Mouse (Mus musculus) ovary, postnatal 10 days (tissue): ENCODE measurements around the gene 1110057P08Rik.
"Not testable (repeated sequence)": the region's sequence is repeated elsewhere in the genome, so short reads cannot be mapped to it uniquely, and the experiment has no call there.

Experiments
- DNase-seq: peaks from one replicate; pipeline ENCODE4 v3.0.0; 2022; ENCODE audit warnings: low spot score

The 1110057P08Rik gene

GRCm38 (mm10) chr16:89174435-89174834 is at the start of gene 1110057P08Rik:
1110057P08Rik (plus strand) TSS chr16:89174735.
- DNase-seq = no peak

- DNase-seq = no peak
Observed at GRCm38 (mm10) chr16:89140551-89140950, 34.0 kb upstream of the 1110057P08Rik start, which contains the start of gene Gm6358. Gm6358 (plus strand) TSS chr16:89140851.

- DNase-seq = no peak
Observed at GRCm38 (mm10) chr16:89150786-89151185, 23.7 kb upstream of the 1110057P08Rik start, which contains the start of gene Gm10061. Gm10061 (plus strand) TSS chr16:89151086.

GRCm38 (mm10) chr16:89157652-89158051 is 16.9 kb upstream of the 1110057P08Rik start, which contains the start of gene Gm9789:
Gm9789 (plus strand) TSS chr16:89157952.
- no peak for DNase-seq

- not testable (repeated sequence) for DNase-seq
Observed at GRCm38 (mm10) chr16:89169190-89169589, 5.3 kb upstream of the 1110057P08Rik start, which contains the start of gene Gm7735. Gm7735 (plus strand) TSS chr16:89169490.

GRCm38 (mm10) chr16:89188621-89189020 is 14.1 kb downstream of the 1110057P08Rik start:
- no peak for DNase-seq

GRCm38 (mm10) chr16:89205561-89205960 is 31.0 kb downstream of the 1110057P08Rik start, which contains the start of gene Krtap20-2:
Krtap20-2 (plus strand) TSS chr16:89205861.
- no peak for DNase-seq
